Mouse (Mus musculus) ES-Bruce4 (cell line): ENCODE measurements around the gene Mroh7.

ENCODE experiments used
- CTCF ChIP-seq: IDR thresholded peaks from one replicate; pipeline ENCODE4 v1.8.1; 2011; ENCODE audit warnings: low read depth, low read length
- EP300 ChIP-seq: IDR thresholded peaks from 2 replicates; pipeline ENCODE4 v1.6.1; 2011; ENCODE audit warnings: low read depth, low read length; ENCODE audit not compliant: insufficient read depth

- TF ChIP-seq CTCF: no peak
- TF ChIP-seq EP300: no peak
These were observed 22.8 kb downstream of the Mroh7 start for GRCm38 (mm10) chr4:106707957-106708356.
